21 mouse cellular contexts compared by ENCODE assay signal in genomic region chr11:110195310-110195709, GRCm38 (mm10). TPM values are rescaled to one million over a fixed set of nuclear protein-coding genes. Genes with fewer than 3 reads are reported as not detected.
A peak's percentile ranks its signal among the peaks of the same experiment; 100 is the strongest.
DNase-seq lines count a peak whose midpoint lies in the region; TF ChIP-seq lines count a peak whose summit lies in the region.
"Had no signal": no experiment of that assay in that cellular context is flagged by ENCODE, and none has a peak within 500 bp of the region (broad histone marks: within the 10 kb centered on the region; RNA-seq: fewer than 3 reads in every experiment).

No protein-coding gene starts in this region.

- no peak overlapping the region for H3K27ac ChIP-seq in left cerebral cortex, adult 2 months
- H3K27ac ChIP-seq: embryonic facial prominence, embryonic 12.5 days; forebrain, embryonic 15.5 days; heart, embryonic 10.5 days; hindbrain, embryonic 12.5 days had no signal

- no peak for TF ChIP-seq CTCF in left cerebral cortex, adult 2 months (IDR thresholded peaks at IDR 0.05)

- H3K4me3 ChIP-seq in left cerebral cortex, adult 2 months: no peak overlapping the region
- H3K4me3 ChIP-seq: embryonic facial prominence, embryonic 12.5 days; forebrain, embryonic 15.5 days; heart, embryonic 10.5 days; hindbrain, embryonic 12.5 days had no signal

- intact Hi-C loops in left cerebral cortex, postnatal 25 days (cut with DNase I): no loop called here
- intact Hi-C loops in left cerebral cortex, adult 2 months (cut with DNase I): no loop called here

- DNase-seq in frontal cortex, postnatal 36 days (ENCODE audit: low spot score in 2 of 2): peak; percentile 8 to 38
- no peak for DNase-seq in frontal cortex, postnatal 14 days (ENCODE audit: low spot score in 2 of 2)
- peak; percentile 11 to 49 for DNase-seq in left cerebral cortex, postnatal 25 days (ENCODE audit: low spot score in 2 of 2)
- no peak for DNase-seq in left cerebral cortex, adult 2 months (ENCODE audit: extremely low spot score in 1 of 2, low spot score in 2 of 2)
- peak; percentile 74 for DNase-seq in brain, adult 2 months (ENCODE audit: low read depth, low spot score)
- peak; percentile 25 for DNase-seq in layer of hippocampus, adult 9-11 months
- DNase-seq in ovary, postnatal 36 days (ENCODE audit: low spot score): no peak
- DNase-seq in neural tube, embryonic 10.5 days (ENCODE audit: extremely low spot score, low spot score): no peak
- DNase-seq: adrenal gland, postnatal 10 days; cerebellum, adult 11-12 months; cerebellum, adult 9-10 months; cerebellum, postnatal 25 days; gastrocnemius, postnatal 36 days; heart, adult 11 months; heart, postnatal 10 days; heart, postnatal 4 days had no signal

RNA-seq across cellular contexts. Expression of gene Abca9, which starts 27.3 kb away (rescaled TPM):
- total RNA-seq in left cerebral cortex, postnatal 25 days (2021): 1 to 10 TPM; 7.2 to 7.9 TPM
- total RNA-seq in left cerebral cortex, adult 2 months (2021): 1 to 10 TPM; 6.9 to 7.6 TPM
- total RNA-seq: MEL had no signal

RNA-seq across cellular contexts. Expression of gene Abca6, which starts 56.3 kb away (rescaled TPM):
- total RNA-seq in left cerebral cortex, postnatal 25 days (2021): 1 to 10 TPM; 1.2 to 1.4 TPM
- 1 to 10 TPM; 1.4 to 1.7 TPM for total RNA-seq in left cerebral cortex, adult 2 months (2021)
- total RNA-seq: MEL had no signal

Comparison
In these comparisons a context has a peak if more than half of its experiments do, and no peak if none do; other contexts are left out.
1. DNase-seq: peak in frontal cortex, postnatal 36 days (2 of 2), left cerebral cortex, postnatal 25 days (2 of 2), brain, adult 2 months (single experiment) and layer of hippocampus, adult 9-11 months (single experiment); none in frontal cortex, postnatal 14 days (0 of 2), left cerebral cortex, adult 2 months (0 of 2), ovary, postnatal 36 days (single experiment) and neural tube, embryonic 10.5 days (single experiment).